Mouse (Mus musculus): Measurements from ENCODE around the gene Mtmr10. TPM values are rescaled to one million over a fixed set of nuclear protein-coding genes. Genes with fewer than 3 reads are reported as not detected.
A peak's percentile ranks its signal among the peaks of the same experiment; 100 is the strongest.

Mtmr10 gene
- polyA plus RNA-seq, 1 experiment from 2014 or later = 11.0 TPM

DNA sequence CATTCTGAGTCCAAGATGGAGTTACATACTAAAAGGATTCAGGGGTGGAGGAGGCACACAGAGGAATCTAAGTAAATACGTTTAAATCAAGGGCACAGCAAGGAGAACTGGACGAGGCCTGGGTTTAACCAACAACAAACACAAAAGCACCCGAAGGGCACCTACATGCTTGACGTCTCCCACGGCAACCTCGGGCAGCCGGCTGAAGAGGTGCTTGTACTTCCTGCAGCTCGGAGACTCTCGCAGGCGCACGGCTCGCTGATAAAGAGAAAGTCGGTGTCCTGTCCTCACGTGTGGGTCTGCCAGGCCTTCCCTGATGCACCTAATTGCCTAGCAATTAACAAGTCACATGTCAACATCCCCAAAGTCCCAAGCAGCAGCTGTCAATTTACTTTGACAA lies 66.8 kb downstream of the Mtmr10 start:
- H3K27me3 ChIP-seq = no peaks in the 10 kb centered on the region
- no peaks in the 10 kb centered on the region for H3K9me3 ChIP-seq
- H3K9ac ChIP-seq = no peak overlapping the region
- peaks cover 18% of the 10 kb centered on the region for H3K4me1 ChIP-seq (replicated peaks)
- 0 out of 2 replicates have a peak, but pooled peaks cover 12% of the 10 kb centered on the region for H3K36me3 ChIP-seq
- H3K27ac ChIP-seq (replicated peaks) = no peak overlapping the region
- H3K4me2 ChIP-seq = no peak overlapping the region
- 21% methylated on average over 14 of the region's 14 CpGs for WGBS
- no peak for ATAC-seq (ENCODE audit: low FRiP score, low read depth)
- H3K4me3 ChIP-seq = no peak overlapping the region

DNA sequence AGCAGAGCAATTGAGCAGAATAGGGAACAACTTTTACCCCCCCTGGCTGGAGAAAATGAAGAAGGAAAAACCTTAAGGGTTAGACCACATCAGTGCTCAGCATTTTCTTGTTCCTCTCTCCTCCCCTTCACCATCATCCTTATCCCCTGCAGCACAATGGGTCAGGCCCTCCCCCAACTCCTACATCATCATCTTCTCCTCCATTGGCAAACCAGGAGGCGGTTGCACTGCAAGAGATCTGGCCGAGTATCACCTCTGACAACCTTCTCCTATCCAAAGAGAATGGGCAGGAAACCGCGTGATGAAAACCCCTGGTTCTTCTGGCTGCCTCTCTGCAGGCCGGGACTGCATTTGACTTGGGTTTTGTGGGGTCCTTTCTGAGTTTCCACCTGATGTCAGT lies 69.2 kb downstream of the Mtmr10 start:
- Histone ChIP-seq H3K27ac (replicated peaks) (no peak overlapping the region), H3K36me3 (peaks cover 15% of the 10 kb centered on the region; the same call in 1 of the 2 replicates), H3K27me3 (no peaks in the 10 kb centered on the region), H3K4me1 (replicated peaks) (0 out of 2 replicates have a peak, but pooled peaks cover 2% of the 10 kb centered on the region), H3K4me2 (no peak overlapping the region), H3K4me3 (no peak overlapping the region), H3K9me3 (no peaks in the 10 kb centered on the region), H3K9ac (no peak overlapping the region)
- 90% methylated on average over 5 of the region's 5 CpGs for WGBS
- no peak for ATAC-seq (ENCODE audit: low FRiP score, low read depth)

DNA sequence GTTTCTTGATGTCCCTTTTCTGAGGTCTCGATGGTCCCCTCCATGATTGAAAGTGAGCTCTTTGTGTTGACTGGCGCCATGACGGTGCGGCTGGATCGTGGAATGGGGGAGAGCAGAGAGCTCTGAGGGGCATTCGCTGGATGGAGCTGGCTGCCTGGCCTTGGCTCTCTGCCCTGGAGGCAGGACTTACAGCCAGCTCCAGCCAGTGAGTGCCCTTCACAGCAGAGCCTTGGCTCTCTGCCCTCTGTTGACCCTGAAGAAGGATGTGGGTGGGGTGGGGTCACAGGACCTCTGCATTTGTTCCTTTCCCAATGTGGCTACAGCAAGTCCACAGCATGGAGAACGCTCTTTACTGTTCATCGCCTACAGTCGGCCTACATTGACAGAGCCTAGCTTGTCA lies 70.0 kb downstream of the Mtmr10 start:
- no peak overlapping the region for H3K4me2 ChIP-seq
- WGBS = 77% methylated on average over 9 of the region's 9 CpGs
- no peak for ATAC-seq (ENCODE audit: low FRiP score, low read depth)
- H3K4me3 ChIP-seq = no peak overlapping the region
- no peaks in the 10 kb centered on the region for H3K27me3 ChIP-seq
- no peak overlapping the region for H3K9ac ChIP-seq
- H3K36me3 ChIP-seq = peaks cover 22% of the 10 kb centered on the region
- H3K4me1 ChIP-seq (replicated peaks) = no peaks in the 10 kb centered on the region
- H3K27ac ChIP-seq (replicated peaks) = no peak overlapping the region
- H3K9me3 ChIP-seq = no peaks in the 10 kb centered on the region

DNA sequence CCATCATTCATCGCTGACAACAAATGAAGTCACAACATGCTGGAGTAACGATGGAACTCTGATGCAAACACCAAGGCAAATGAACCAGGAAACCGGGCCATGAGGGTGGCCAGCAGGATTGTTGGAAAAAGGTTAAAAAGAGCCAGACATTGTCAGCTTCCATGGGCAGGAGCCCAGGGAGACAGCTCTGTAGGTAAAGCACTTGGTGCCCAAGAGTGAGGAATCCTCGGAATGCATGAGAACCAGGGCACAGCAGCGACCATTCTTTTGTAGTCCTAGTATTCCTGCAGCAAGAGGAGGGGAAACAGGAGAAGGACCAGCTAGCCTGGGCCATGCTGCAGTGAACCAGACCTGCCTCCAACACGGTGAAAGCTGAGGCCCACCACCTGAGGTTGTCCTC lies 71.2 kb downstream of the Mtmr10 start:
- WGBS = 84% methylated on average over 6 of the region's 6 CpGs
- H3K4me3 ChIP-seq = no peak overlapping the region
- H3K27me3 ChIP-seq = no peaks in the 10 kb centered on the region
- H3K4me2 ChIP-seq = no peak overlapping the region
- ATAC-seq (ENCODE audit: low FRiP score, low read depth) = no peak
- H3K4me1 ChIP-seq (replicated peaks) = no peaks in the 10 kb centered on the region
- H3K27ac ChIP-seq (replicated peaks) = no peak overlapping the region
- no peaks in the 10 kb centered on the region for H3K9me3 ChIP-seq
- peaks cover 30% of the 10 kb centered on the region for H3K36me3 ChIP-seq
- no peak overlapping the region for H3K9ac ChIP-seq

DNA sequence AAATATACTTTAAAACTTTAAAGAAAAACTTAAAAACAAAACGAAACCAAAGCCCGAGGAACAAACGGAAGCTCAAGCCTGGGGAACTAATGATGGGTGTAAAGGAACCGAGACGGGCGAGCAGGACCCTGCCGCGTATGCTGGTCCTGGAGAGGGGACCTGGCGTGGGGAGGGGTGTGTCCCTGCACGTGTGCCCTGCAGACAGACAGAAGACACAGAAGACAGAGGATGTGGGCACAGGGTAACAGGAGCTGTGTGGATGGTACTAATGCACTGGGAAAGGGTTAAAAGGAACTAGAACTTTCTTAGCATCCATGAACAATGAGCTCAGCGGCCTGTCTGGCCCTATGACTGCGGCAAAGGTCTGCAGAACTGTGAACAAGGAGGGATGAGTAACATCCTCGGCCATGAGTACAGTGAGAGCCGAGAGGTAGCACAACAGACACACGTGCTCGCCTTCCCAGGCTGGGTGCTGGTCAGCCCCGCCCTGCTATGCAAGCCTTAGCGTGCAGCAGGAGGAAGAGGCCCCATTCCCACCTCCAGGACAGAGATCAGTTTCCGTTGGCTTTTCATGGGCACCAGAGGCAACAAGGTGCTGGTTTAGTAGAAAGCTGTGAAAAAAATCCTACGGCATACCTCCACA lies 72.6 kb downstream of the Mtmr10 start:
- H3K36me3 ChIP-seq = peaks cover 36% of the 10 kb centered on the region
- 85% methylated on average over 20 of the region's 20 CpGs for WGBS
- no peaks in the 10 kb centered on the region for H3K4me1 ChIP-seq (replicated peaks)
- H3K27ac ChIP-seq (replicated peaks) = peak overlapping the region; percentile 62
- no peaks in the 10 kb centered on the region for H3K27me3 ChIP-seq
- no peak overlapping the region for H3K9ac ChIP-seq
- ATAC-seq (ENCODE audit: low FRiP score, low read depth) = no peak
- H3K9me3 ChIP-seq = no peaks in the 10 kb centered on the region
- H3K4me2 ChIP-seq = no peak overlapping the region
- H3K4me3 ChIP-seq = no peak overlapping the region

DNA sequence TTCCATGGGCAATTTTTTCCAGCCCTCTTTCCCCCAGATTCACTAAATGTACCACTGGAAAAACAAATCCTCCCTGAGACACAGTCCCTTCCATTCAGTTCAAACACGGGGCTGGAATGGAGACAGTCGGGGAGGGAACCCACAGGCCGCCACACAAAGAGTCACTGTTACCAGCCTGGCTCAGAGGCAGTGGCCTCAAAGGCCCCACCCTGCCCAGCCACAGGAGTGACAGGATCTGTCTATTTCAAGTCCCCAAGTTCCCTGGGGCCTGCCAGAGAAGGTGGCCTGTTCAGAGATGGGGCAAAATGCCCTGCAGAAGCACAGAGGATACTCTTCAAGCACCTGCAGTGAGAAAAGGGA lies 73.1 kb downstream of the Mtmr10 start:
- Histone ChIP-seq H3K9me3 (no peaks in the 10 kb centered on the region), H3K4me3 (no peak overlapping the region), H3K36me3 (peaks cover 36% of the 10 kb centered on the region), H3K4me2 (no peak overlapping the region), H3K27me3 (no peaks in the 10 kb centered on the region), H3K9ac (no peak overlapping the region), H3K4me1 (replicated peaks) (no peaks in the 10 kb centered on the region), H3K27ac (replicated peaks) (peak overlapping the region; percentile 62; the same call in 1 of the 2 replicates)
- WGBS = 56% methylated on average over 3 of the region's 3 CpGs
- peak; percentile 76 for ATAC-seq (ENCODE audit: low FRiP score, low read depth)

DNA sequence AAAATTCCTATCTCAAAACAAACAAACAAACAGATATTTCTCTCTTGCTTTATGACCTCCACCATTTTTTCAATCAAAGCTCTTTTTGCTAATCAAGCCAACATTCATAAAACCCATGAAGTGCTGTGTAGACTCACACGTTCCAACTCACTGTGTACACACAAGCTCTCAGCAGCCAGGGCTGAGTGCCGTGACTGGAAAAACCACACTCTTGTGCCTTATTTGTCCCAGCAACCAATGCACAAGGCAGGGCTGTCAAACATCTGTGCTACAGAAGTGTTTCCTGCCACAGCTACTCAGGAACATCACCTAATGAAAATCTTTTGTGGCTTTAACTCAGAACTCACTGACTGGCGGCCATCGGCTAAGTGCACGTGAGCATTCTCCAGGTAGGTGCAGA lies 78.4 kb downstream of the Mtmr10 start:
- H3K36me3 ChIP-seq = peaks cover 37% of the 10 kb centered on the region

DNA sequence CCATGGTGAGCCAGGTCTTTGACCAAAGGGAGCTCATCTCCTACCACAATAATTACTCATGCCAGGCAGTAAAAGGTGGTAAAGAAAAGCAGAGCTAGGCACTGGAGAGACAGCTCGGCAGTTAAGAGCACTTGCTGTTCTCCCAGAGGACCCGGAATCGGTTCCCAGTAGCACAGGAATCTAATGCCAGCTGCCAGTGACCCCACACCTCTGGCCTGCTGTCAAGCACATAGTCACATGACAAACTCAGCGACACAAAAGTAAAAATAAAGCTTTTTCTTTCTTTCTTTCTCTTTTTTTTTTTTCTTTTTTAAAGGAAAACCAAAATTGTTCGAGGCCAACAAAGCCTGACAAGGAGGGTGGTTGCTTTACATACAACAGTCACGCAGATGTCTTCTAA lies 82.4 kb downstream of the Mtmr10 start:
- Histone ChIP-seq H3K4me1 (replicated peaks) (peaks cover 9% of the 10 kb centered on the region), H3K27me3 (no peaks in the 10 kb centered on the region), H3K9me3 (no peaks in the 10 kb centered on the region), H3K4me2 (no peak overlapping the region), H3K27ac (replicated peaks) (no peak overlapping the region), H3K4me3 (no peak overlapping the region), H3K9ac (no peak overlapping the region), H3K36me3 (peaks cover 15% of the 10 kb centered on the region)
- no peak for ATAC-seq (ENCODE audit: low FRiP score, low read depth)
- WGBS = 89% methylated on average over 6 of the region's 6 CpGs

More for the DNA sequence above, 78.4 kb downstream of the Mtmr10 start:
- H3K9me3 ChIP-seq = no peaks in the 10 kb centered on the region
- H3K4me2 ChIP-seq = no peak overlapping the region
- no peaks in the 10 kb centered on the region for H3K4me1 ChIP-seq (replicated peaks)
- no peak overlapping the region for H3K4me3 ChIP-seq
- WGBS = 94% methylated on average over 5 of the region's 5 CpGs
- no peak overlapping the region for H3K27ac ChIP-seq (replicated peaks)
- no peak overlapping the region for H3K9ac ChIP-seq
- no peak for ATAC-seq (ENCODE audit: low FRiP score, low read depth)
- no peaks in the 10 kb centered on the region for H3K27me3 ChIP-seq

DNA sequence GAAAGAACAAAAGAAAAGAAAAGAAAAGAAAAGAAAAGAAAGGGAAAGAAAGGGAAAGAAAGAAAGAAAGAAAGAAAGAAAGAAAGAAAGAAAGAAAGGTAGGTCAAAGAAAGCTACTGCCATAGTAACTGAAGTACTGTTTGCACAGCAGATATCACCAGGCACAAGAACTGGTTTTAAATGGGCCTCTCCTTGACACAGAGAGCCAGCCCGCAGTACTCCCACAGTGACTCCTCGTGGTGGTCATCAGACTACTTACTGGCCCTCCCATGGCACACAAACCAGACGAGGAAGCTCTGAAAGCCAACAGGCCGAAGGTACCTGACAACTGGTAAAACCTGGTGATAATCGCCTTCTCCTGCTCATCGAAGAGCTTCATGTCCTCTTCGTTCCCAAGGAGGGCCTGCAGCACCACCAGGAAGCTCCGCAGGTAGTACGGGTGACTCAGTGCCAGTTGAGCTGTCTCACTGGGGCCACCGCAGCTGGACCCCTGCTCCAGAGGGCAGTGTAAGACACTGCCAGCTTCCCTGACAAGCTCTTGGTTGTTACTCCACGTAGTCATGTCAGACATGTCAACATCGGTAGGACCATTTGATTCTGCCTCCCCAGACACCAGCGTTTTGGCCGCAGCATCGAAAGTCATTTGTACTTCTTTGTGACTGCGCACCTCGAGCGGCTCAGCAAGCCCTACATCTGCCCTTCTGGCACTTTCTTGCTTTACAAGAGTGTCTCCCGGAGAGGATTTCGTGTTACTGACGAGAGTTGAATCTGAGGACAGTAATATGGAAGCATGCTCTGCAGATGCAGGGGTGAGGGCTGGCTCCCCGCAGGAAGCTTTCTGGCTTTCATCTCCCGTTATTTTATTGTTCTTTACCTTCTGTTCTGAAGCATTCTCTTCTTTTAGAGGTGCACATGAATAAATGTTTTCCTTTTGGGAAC lies 84.8 kb downstream of the Mtmr10 start:
- ATAC-seq (ENCODE audit: low FRiP score, low read depth) = no peak
- Histone ChIP-seq H3K27ac (replicated peaks) (no peak overlapping the region), H3K4me3 (no peak overlapping the region), H3K9ac (no peak overlapping the region), H3K36me3 (peaks cover 19% of the 10 kb centered on the region), H3K4me2 (no peak overlapping the region), H3K4me1 (replicated peaks) (peaks cover 9% of the 10 kb centered on the region), H3K27me3 (no peaks in the 10 kb centered on the region), H3K9me3 (no peaks in the 10 kb centered on the region)
- WGBS = 87% methylated on average over 23 of the region's 23 CpGs

DNA sequence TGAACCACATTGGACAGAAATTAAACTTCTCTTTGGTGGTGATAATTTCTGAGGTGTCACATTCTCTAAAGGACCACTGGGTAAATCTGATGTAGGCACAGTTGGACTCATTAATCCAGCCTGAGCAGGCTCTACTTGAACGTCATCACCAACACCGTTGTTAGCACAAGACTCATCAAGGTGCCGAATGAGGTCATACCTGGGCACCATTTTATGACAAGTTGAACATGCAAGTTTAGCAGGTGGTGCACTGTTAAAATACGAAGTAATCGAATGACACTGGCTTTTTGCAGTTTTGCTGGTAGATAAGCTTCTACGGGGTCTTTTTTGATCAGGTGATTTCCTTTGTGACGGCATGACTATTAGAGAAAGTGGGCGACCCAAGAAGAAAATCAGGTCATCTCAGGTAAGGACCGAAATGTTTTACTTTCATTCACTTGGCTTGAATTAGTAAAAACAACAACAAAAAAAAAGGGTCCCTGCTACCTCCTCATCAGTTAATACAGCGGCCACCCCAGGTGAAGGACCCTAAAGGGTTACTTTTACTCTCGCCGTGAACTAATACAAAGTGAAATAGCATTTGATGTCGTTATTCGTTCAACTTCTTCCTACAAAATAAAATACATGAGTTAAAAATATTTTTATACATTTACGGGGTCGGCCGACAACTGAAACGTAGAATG lies 85.8 kb downstream of the Mtmr10 start:
- Histone ChIP-seq H3K4me2 (peak overlapping the region; percentile 58), H3K4me3 (peak overlapping the region; percentile 61), H3K9me3 (no peaks in the 10 kb centered on the region), H3K4me1 (replicated peaks) (peaks cover 9% of the 10 kb centered on the region), H3K27ac (replicated peaks) (peak overlapping the region; percentile 89), H3K27me3 (no peaks in the 10 kb centered on the region), H3K9ac (peak overlapping the region; percentile 52), H3K36me3 (peaks cover 24% of the 10 kb centered on the region)
- ATAC-seq (ENCODE audit: low FRiP score, low read depth) = peak; percentile 50
- 15% methylated on average over 18 of the region's 18 CpGs for WGBS

DNA sequence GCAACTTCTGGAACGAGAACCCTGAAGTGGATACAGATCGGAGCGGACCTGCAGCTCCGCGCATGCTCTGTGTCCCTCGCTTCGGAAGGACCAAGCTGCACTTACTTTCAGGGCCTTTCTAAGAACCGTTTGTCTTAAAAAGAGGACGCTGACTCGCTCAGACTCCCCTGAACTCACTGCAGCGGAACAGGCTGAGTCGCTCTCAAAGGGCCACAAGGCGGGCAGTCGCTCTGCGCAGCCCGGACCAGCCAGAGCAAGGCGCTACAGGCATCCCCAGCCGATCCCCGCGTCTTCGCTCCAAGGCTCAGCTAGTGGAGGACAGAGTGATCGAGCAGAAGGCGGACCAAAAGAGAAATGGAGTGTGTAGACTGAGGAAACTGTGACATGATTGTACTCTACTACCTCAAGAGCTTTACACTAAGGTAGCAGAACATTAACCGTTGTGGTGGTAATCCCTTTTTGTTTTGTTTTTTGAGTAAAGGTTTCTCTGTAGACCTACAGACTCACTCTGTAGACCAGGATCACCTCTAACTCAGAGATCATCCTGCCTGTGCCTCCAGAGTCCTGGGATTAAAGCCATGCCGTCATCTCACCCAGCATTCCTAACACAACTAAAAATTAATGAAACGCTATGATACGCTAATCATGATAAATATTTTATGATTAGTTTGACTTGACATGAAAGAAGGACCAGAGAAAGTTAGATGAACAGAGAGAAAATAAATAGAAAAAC lies 86.5 kb downstream of the Mtmr10 start, which contains the start of gene Fan1:
TSS of gene Fan1 (minus strand) at position 266 of the 733 bp plus-strand sequence.
- Histone ChIP-seq H3K9ac (peak within 1 kb of the TSS; percentile 52), H3K36me3 (peaks cover 30% of the 10 kb centered on the region), H3K9me3 (no peaks in the 10 kb centered on the region), H3K27me3 (no peaks in the 10 kb centered on the region), H3K4me2 (peak within 1 kb of the TSS; percentile 58), H3K4me1 (replicated peaks) (peaks cover 9% of the 10 kb centered on the region), H3K4me3 (peak within 1 kb of the TSS; percentile 61), H3K27ac (replicated peaks) (peak within 1 kb of the TSS; percentile 89)
- ATAC-seq (ENCODE audit: low FRiP score, low read depth) = peak; percentile 97
- WGBS = 3% methylated on average over 27 of the region's 27 CpGs

Measured in hindbrain, embryonic 15.5 days (tissue).